Mouse (Mus musculus): ENCODE measurements around the gene Nacc1. TPM values are rescaled to one million over a fixed set of nuclear protein-coding genes. Genes with fewer than 3 reads are reported as not detected.
A peak's percentile ranks its signal among the peaks of the same experiment; 100 is the strongest.

Nacc1 gene
- total and polyA plus RNA-seq, 3 experiments: 42.5 to 106 TPM; not detected in 1

GRCm38 (mm10) chr8:84732545-84732944, 44.9 kb upstream of the Nacc1 start:
- Histone ChIP-seq H3K4me3 (ENCODE audit: control insufficient read depth in 1 of 2, insufficient read depth in 1 of 2, low read depth in 2 of 2, low read length in 2 of 2) (no peak overlapping the region), H3K4me1 (ENCODE audit: control insufficient read depth in 1 of 2, insufficient read depth in 2 of 2, low read length in 2 of 2) (peaks cover 29 to 42% of the 10 kb centered on the region in 2 experiments), H3K9me3 (replicated peaks; ENCODE audit: insufficient read depth, low read length) (no peaks in the 10 kb centered on the region), H3K9ac (ENCODE audit: control insufficient read depth, low read depth, low read length, poor library complexity, severe bottlenecking) (no peak overlapping the region), H3K36me3 (ENCODE audit: control insufficient read depth in 1 of 2, insufficient read depth in 2 of 2, low read length in 2 of 2) (peaks cover 0 to 36% of the 10 kb centered on the region in 2 experiments; a peak in 3 of 4 replicates), H3K27me3 (ENCODE audit: control insufficient read depth in 1 of 2, insufficient read depth in 2 of 2, low read length in 2 of 2) (no peaks in the 10 kb centered on the region), H3K27ac (ENCODE audit: control insufficient read depth, low read depth, low read length) (no peak overlapping the region), H3K79me2 (ENCODE audit: control insufficient read depth, insufficient read depth, low read length, poor library complexity) (peaks cover 3% of the 10 kb centered on the region; the same call in 1 of the 2 replicates)
- no peak for TF ChIP-seq CTCF (IDR thresholded peaks at IDR 0.05 in 2 of 3, conservative IDR thresholded peaks at IDR 0.05 in 1 of 3; ENCODE audit: control insufficient read depth in 1 of 3, insufficient read depth in 1 of 3, low read depth in 2 of 3, low read length in 3 of 3, poor library complexity in 1 of 3, severe bottlenecking in 1 of 3)
- no peak for TF ChIP-seq HCFC1 (IDR thresholded peaks at IDR 0.05; ENCODE audit: low read depth, low read length)
- no peak for TF ChIP-seq MAZ (IDR thresholded peaks at IDR 0.05; ENCODE audit: low read depth, low read length)
- TF ChIP-seq MAX (IDR thresholded peaks at IDR 0.05; ENCODE audit: low read length): no peak
- TF ChIP-seq SMC3 (IDR thresholded peaks at IDR 0.05; ENCODE audit: low read depth, low read length): no peak
- TF ChIP-seq USF2 (IDR thresholded peaks at IDR 0.05; ENCODE audit: borderline replicate concordance in 1 of 2, insufficient read depth in 1 of 2, low read depth in 1 of 2, low read length in 2 of 2): no peak
- no peak for TF ChIP-seq MXI1 (IDR thresholded peaks at IDR 0.05; ENCODE audit: low read depth, low read length)
- TF ChIP-seq JUND (IDR thresholded peaks at IDR 0.05; ENCODE audit: low read depth, low read length): no peak
- no peak for TF ChIP-seq MYB (IDR thresholded peaks at IDR 0.05; ENCODE audit: low read depth, low read length)
- no peak for DNase-seq (ENCODE audit: low read depth, low spot score)

- Histone ChIP-seq H3K9me3 (replicated peaks; ENCODE audit: insufficient read depth, low read length) (no peaks in the 10 kb centered on the region), H3K79me2 (ENCODE audit: control insufficient read depth, insufficient read depth, low read length, poor library complexity) (peaks cover 3% of the 10 kb centered on the region; the same call in 1 of the 2 replicates), H3K27ac (ENCODE audit: control insufficient read depth, low read depth, low read length) (peak overlapping the region; percentile 89), H3K4me3 (ENCODE audit: control insufficient read depth in 1 of 2, insufficient read depth in 1 of 2, low read depth in 2 of 2, low read length in 2 of 2) (no peak overlapping the region), H3K27me3 (ENCODE audit: control insufficient read depth in 1 of 2, insufficient read depth in 2 of 2, low read length in 2 of 2) (no peaks in the 10 kb centered on the region), H3K4me1 (ENCODE audit: control insufficient read depth in 1 of 2, insufficient read depth in 2 of 2, low read length in 2 of 2) (peaks cover 29 to 42% of the 10 kb centered on the region in 2 experiments), H3K36me3 (ENCODE audit: control insufficient read depth in 1 of 2, insufficient read depth in 2 of 2, low read length in 2 of 2) (peaks cover 0 to 40% of the 10 kb centered on the region in 2 experiments; a peak in 2 of 4 replicates), H3K9ac (ENCODE audit: control insufficient read depth, low read depth, low read length, poor library complexity, severe bottlenecking) (peak overlapping the region; percentile 63)
- no peak for DNase-seq (ENCODE audit: low read depth, low spot score)
- peak; percentile 5; the same call in 1 of the 2 replicates for TF ChIP-seq TCF12 (IDR thresholded peaks at IDR 0.05; ENCODE audit: low read depth, low read length)
- TF ChIP-seq GATA1 (IDR thresholded peaks at IDR 0.05; ENCODE audit: low read depth, low read length): no peak
Observed at GRCm38 (mm10) chr8:84731371-84732177, 43.9 kb upstream of the Nacc1 start.
